Comparison of ENCODE assay signal across 8 mouse cellular contexts in the genomic region with DNA sequence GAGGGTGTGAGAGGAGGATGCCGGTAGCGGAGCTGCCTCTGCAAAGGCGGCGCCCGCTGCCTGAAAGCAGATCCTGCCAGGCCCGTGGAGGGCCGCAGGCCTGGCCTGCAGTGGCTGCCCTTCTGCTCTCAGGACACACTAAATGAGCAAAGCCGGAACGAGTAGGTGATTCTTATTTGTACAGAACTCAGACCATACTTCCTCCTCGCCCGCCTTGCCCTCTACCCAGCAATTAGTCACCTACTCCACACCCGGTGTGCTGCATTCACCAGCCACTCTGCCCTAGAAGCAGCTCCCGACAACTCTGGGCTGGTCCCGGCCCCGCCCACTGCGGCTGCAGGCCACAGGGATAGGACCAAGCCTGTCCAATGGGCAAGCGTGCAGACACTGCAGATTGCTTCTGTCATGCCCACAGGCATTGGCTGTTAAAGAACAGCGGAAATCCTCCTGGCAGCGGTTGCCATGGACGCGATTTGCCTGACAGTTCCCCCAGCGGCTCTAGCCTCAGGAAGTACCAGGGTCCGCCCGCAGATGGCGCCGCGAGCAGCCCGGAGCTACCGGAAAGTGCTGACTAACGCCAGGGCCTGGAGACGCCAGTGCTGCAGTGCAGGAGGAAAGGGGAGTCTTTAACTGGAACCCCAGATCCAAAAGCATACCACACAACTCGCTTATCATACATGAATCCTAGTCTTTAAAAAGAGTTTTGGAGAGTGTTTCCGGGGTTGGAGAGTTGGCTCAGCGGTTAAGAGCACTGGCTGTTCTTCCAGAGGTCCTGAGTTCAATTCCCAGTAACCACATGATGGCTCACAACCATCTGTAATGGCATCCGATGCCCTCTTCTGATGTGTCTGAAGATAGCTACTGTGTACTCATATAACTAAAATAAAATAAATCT. TPM values are rescaled to one million over a fixed set of nuclear protein-coding genes. Genes with fewer than 3 reads are reported as not detected.
DNase-seq lines count a peak whose midpoint lies in the region; ATAC-seq and TF ChIP-seq lines count a peak whose summit lies in the region.

No protein-coding gene starts in this region.

- TF ChIP-seq CTCF in cortical plate, adult 2 months (IDR thresholded peaks at IDR 0.05; ENCODE audit: extremely low read depth, insufficient read depth, low read length) = peak; percentile 71

- peak overlapping the region; percentile 27 for H3K4me3 ChIP-seq in cortical plate, adult 2 months (ENCODE audit: insufficient read depth, low read length)
- H3K4me3 ChIP-seq in megakaryocyte, embryonic 14.5 days (replicated peaks) = peak overlapping the region; percentile 93

- peaks cover 34% of the 10 kb centered on the region for H3K36me3 ChIP-seq in megakaryocyte, embryonic 14.5 days (replicated peaks; ENCODE audit: low read length)

- DNase-seq in gastrocnemius, adult 8-10 months (ENCODE audit: low spot score in 2 of 2) = peak; percentile 99 to 100
- DNase-seq in hindlimb bud, embryonic 11.5 days (ENCODE audit: extremely low spot score, low read depth, low spot score) = peak; percentile 98
- peak; percentile 100 for DNase-seq in left cerebral cortex, adult 8-10 months (ENCODE audit: low spot score in 2 of 2)
- DNase-seq in right cerebral cortex, postnatal 10 days (ENCODE audit: low spot score in 2 of 2) = peak; percentile 100
- peak; percentile 100 for DNase-seq in urinary bladder, postnatal 25 days (ENCODE audit: low spot score)

- ATAC-seq in activated CD4-positive, CD25-positive, alpha-beta regulatory T cell, adult 4 months = peak; percentile 99

- 0 out of 2 replicates have a peak overlapping the region, but pooled peaks have one; percentile 10 for H3K27ac ChIP-seq in cortical plate, adult 2 months (ENCODE audit: insufficient read depth, low read length)

- no peaks in the 10 kb centered on the region for H3K9me3 ChIP-seq in megakaryocyte, embryonic 14.5 days

- H3K4me1 ChIP-seq in cortical plate, adult 2 months (ENCODE audit: control insufficient read depth, insufficient read depth, low read length) = peaks cover 4% of the 10 kb centered on the region; the same call in 1 of the 2 replicates
- peaks cover 53% of the 10 kb centered on the region for H3K4me1 ChIP-seq in megakaryocyte, embryonic 14.5 days

- peaks cover 23% of the 10 kb centered on the region for H3K27me3 ChIP-seq in megakaryocyte, embryonic 14.5 days (replicated peaks)

- TF ChIP-seq POLR2A in cortical plate, adult 2 months (IDR thresholded peaks at IDR 0.05; ENCODE audit: extremely low read depth, insufficient read depth, low read length) = peak; percentile 96

RNA-seq across cellular contexts. Expression of a gene that starts 21.2 kb away (rescaled TPM):
- 1 to 10 TPM; 8.0 to 8.5 TPM for polyA plus RNA-seq in activated CD4-positive, CD25-positive, alpha-beta regulatory T cell, adult 4 months (2017; shearing (Covaris generic))
- 90.8 and 104 TPM in 2 replicates for polyA plus RNA-seq in cortical plate, adult 2 months (2012; rRNA removed)
- 10 to 100 TPM; 42.1 to 49.6 (median 44.0) TPM for total RNA-seq in gastrocnemius, adult 8-10 months (2022)
- total RNA-seq in left cerebral cortex, adult 8-10 months (2022) = 100 to 1,000 TPM in 2 of 4 experiments, 10 to 100 TPM in 2; 97.0 to 104 (median 99.4) TPM
- polyA plus RNA-seq in megakaryocyte, embryonic 14.5 days (2012; ENCODE audit: insufficient read depth, low replicate concordance) = 29.5 and 94.9 TPM in 2 replicates

Comparison
In these comparisons a context has a peak if more than half of its experiments do, and no peak if none do; other contexts are left out.
1. Peak in every context shown above with its lines: DNase-seq, ATAC-seq, H3K4me3 ChIP-seq and H3K27ac ChIP-seq.